Mouse (Mus musculus): ENCODE data around the gene Hoxa3. TPM values are rescaled to one million over a fixed set of nuclear protein-coding genes. Genes with fewer than 3 reads are reported as not detected.
A peak's percentile ranks its signal among the peaks of the same experiment; 100 is the strongest.

Gene Hoxa3
- polyA plus RNA-seq, 1 experiment from 2014 or later: 2.2 TPM

DNA sequence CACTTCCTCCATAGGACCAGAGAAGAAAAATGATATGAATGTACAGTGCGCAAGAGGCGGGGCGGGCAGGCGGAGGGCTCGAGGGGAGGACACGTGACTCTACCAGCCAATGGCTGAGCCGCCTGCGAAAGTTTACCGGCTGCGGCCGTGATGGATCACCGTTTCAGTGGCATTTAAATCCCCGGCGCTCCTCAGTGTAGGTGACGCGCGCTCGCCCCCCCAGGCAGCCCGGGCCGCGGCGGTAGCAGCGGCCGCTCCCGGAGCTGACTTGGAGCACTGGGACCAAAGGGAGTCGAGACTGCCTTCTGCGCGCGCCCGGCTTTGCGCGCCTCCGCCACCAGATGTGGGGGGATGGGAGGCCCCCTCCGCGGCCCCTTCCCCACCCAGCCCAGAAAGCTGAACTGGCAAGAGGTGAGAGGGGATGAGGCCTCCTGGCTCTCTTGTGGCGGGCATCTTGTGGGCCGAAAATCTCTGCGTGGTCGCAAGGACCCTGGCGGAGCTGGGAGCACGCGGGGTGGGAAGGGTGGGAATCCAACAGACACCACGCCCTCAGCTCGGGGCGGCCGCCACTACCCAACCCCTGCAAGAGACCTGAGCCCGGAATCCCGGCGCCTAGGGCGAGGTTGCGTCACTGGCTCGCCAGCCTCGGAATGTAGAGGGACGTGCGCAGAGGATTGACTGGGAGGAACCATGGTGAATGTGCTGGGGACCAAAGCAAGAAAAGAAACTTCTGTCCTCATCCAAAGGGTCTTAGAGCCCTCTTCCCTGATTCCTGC lies 54.7 kb downstream of the Hoxa3 start, which contains the start of gene Hoxa1:
Hoxa1 (minus strand) TSS at position 42 of the 776 bp plus-strand sequence.
- Histone ChIP-seq H3K4me1 (ENCODE audit: control insufficient read depth, insufficient read depth, low read length) (peaks cover 5% of the 10 kb centered on the region; the same call in 1 of the 2 replicates), H3K27me3 (ENCODE audit: control insufficient read depth, insufficient read depth, low read length) (peaks cover 93% of the 10 kb centered on the region), H3K9me3 (replicated peaks; ENCODE audit: control insufficient read depth, low read length) (no peaks in the 10 kb centered on the region), H3K4me2 (peak within 1 kb of the TSS; percentile 76), H3K9ac (ENCODE audit: low read depth, low read length) (peak within 1 kb of the TSS; percentile 47), H3K36me3 (ENCODE audit: control insufficient read depth, insufficient read depth, low read length) (no peaks in the 10 kb centered on the region), H3K27ac (ENCODE audit: low read depth, low read length) (peak within 1 kb of the TSS; percentile 68), H3K4me3 (ENCODE audit: low read depth, low read length) (peak within 1 kb of the TSS; percentile 52)
- peak; percentile 80 for ATAC-seq (replicated peaks; ENCODE audit: insufficient number of reproducible peaks, low FRiP score, low TSS enrichment)
- under 1% methylated on average over 55 of the region's 55 CpGs for WGBS (ENCODE audit: insufficient replicate concordance)

DNA sequence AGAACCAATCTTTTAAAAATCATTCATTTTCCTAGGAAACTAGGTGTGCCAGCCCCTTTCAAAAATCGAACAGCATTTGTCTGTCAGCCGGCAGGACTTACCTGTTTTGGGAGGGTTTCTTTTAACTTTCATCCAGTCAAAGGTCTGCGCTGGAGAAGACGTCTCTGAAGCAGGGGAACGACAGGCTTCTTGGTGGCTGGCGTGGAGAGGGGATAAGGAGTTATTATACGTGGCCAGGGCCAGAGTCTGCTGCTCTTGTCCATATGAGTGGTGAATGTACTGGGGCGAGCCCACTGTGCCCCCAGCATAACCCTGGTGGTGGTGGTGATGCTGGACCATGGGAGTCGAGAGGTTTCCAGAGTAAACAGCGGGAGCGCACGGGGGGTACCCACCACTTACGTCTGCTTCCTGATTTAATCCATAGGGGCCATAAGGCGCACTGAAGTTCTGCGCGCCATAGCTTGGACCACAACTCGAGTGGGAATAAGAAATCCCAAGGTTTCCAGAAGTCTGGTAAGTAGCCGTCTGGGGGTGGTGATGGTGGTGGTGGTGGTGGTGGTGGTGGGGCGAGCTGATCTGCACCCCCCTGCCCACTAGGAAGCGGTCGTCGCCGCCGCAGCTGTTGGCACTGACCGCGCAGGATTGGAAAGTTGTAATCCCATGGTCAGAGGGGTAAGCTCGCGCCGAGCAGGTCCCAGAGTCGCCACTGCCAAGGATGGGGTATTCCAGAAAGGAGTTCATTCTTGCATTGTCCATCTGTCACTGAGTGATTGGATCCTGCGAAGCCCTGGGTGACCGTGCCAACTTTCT lies 55.5 kb downstream of the Hoxa3 start:
- peaks cover 93% of the 10 kb centered on the region for H3K27me3 ChIP-seq (ENCODE audit: control insufficient read depth, insufficient read depth, low read length)
- no peak for ATAC-seq (replicated peaks; ENCODE audit: insufficient number of reproducible peaks, low FRiP score, low TSS enrichment)
- H3K36me3 ChIP-seq (ENCODE audit: control insufficient read depth, insufficient read depth, low read length): no peaks in the 10 kb centered on the region
- peak overlapping the region; percentile 76 for H3K4me2 ChIP-seq
- WGBS (ENCODE audit: insufficient replicate concordance): 1% methylated on average over 32 of the region's 32 CpGs
- H3K4me3 ChIP-seq (ENCODE audit: low read depth, low read length): peak overlapping the region; percentile 52
- 0 out of 2 replicates have a peak overlapping the region, but pooled peaks have one; percentile 18 for H3K9ac ChIP-seq (ENCODE audit: low read depth, low read length)
- H3K4me1 ChIP-seq (ENCODE audit: control insufficient read depth, insufficient read depth, low read length): peaks cover 5% of the 10 kb centered on the region; the same call in 1 of the 2 replicates
- no peak overlapping the region for H3K27ac ChIP-seq (ENCODE audit: low read depth, low read length)
- no peaks in the 10 kb centered on the region for H3K9me3 ChIP-seq (replicated peaks; ENCODE audit: control insufficient read depth, low read length)

DNA sequence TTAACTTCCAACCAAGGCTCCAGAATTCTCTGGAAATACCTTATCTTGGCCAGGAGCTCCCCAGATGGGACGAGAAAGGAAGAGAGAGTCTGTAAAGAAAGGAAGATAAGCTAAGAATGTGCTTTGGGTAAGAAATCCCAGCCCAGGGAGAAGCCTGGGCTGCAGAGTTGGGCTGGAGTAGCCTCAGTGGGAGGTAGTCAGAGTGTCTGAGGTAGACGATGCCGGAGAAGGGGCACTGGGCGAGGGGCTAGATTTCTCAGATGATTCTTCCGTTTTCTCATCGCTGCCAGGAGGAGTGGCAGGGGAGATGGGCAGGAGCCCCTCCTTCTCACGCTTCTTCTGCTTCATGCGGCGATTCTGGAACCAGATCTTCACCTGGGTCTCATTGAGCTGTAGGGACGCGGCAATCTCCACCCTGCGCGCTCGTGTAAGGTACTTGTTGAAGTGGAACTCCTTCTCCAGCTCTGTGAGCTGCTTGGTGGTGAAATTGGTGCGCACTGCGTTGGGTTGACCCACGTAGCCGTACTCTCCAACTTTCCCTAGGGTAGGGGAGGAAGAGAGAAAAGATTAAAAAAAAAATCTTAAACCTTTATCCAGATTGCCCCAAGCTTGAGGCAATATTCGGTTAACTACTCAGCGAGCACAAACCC lies 56.5 kb downstream of the Hoxa3 start:
- no peak overlapping the region for H3K27ac ChIP-seq (ENCODE audit: low read depth, low read length)
- no peaks in the 10 kb centered on the region for H3K9me3 ChIP-seq (replicated peaks; ENCODE audit: control insufficient read depth, low read length)
- no peak for ATAC-seq (replicated peaks; ENCODE audit: insufficient number of reproducible peaks, low FRiP score, low TSS enrichment)
- peaks cover 5% of the 10 kb centered on the region; the same call in 1 of the 2 replicates for H3K4me1 ChIP-seq (ENCODE audit: control insufficient read depth, insufficient read depth, low read length)
- H3K4me2 ChIP-seq: peak overlapping the region; percentile 76
- peak overlapping the region; percentile 52 for H3K4me3 ChIP-seq (ENCODE audit: low read depth, low read length)
- H3K27me3 ChIP-seq (ENCODE audit: control insufficient read depth, insufficient read depth, low read length): peaks cover 94% of the 10 kb centered on the region
- no peaks in the 10 kb centered on the region for H3K36me3 ChIP-seq (ENCODE audit: control insufficient read depth, insufficient read depth, low read length)
- 1% methylated on average over 20 of the region's 20 CpGs for WGBS (ENCODE audit: insufficient replicate concordance)
- no peak overlapping the region for H3K9ac ChIP-seq (ENCODE audit: low read depth, low read length)

DNA sequence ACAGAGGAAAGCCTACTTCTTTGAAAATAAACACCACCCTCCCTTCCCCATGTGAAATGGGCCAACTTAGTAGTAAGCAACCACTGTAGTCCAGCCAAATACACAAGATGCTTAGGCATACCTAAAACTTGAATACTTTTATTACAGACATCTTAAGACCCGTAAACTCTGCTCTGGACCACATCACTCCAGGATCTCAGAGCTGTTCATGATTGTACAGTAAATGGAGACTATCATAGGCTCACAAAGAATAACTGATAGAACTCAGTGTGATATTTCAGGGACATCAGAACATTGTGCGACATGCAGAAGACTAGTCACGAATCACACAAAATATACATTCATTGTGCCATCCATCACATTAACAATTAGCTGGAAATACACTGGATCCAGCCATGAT lies 57.7 kb downstream of the Hoxa3 start:
- Histone ChIP-seq H3K27ac (ENCODE audit: low read depth, low read length) (no peak overlapping the region), H3K4me2 (no peak overlapping the region), H3K9ac (ENCODE audit: low read depth, low read length) (no peak overlapping the region), H3K36me3 (ENCODE audit: control insufficient read depth, insufficient read depth, low read length) (no peaks in the 10 kb centered on the region), H3K4me3 (ENCODE audit: low read depth, low read length) (no peak overlapping the region), H3K9me3 (replicated peaks; ENCODE audit: control insufficient read depth, low read length) (no peaks in the 10 kb centered on the region), H3K27me3 (ENCODE audit: control insufficient read depth, insufficient read depth, low read length) (peaks cover 94% of the 10 kb centered on the region), H3K4me1 (ENCODE audit: control insufficient read depth, insufficient read depth, low read length) (peaks cover 5% of the 10 kb centered on the region; the same call in 1 of the 2 replicates)
- no peak for ATAC-seq (replicated peaks; ENCODE audit: insufficient number of reproducible peaks, low FRiP score, low TSS enrichment)
- 61% methylated on average over 3 of the region's 3 CpGs for WGBS (ENCODE audit: insufficient replicate concordance)

DNA sequence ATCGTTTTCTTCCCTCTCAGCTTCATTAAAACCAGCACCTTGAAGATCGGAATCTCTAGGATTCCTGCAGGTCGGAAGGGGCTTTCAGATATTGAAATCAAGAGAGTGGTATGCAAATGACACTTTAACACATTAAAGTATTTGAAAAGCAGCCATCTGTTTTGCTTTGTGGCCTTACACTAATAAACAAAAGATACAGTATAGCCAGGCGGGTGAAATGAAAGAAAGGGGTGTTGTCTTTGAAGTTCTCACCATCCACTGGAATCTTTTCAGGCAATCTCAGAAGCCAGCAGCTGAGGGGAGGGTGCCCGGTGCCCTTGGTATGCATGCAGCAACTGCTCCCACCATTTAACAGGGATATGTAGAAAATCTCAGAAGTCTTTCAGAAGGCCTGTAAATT lies 59.1 kb downstream of the Hoxa3 start:
- H3K4me1 ChIP-seq (ENCODE audit: control insufficient read depth, insufficient read depth, low read length): peaks cover 1% of the 10 kb centered on the region; the same call in 1 of the 2 replicates
- no peak overlapping the region for H3K9ac ChIP-seq (ENCODE audit: low read depth, low read length)
- 22% methylated on average over 5 of the region's 5 CpGs for WGBS (ENCODE audit: insufficient replicate concordance)
- H3K27me3 ChIP-seq (ENCODE audit: control insufficient read depth, insufficient read depth, low read length): peaks cover 92% of the 10 kb centered on the region
- no peaks in the 10 kb centered on the region for H3K9me3 ChIP-seq (replicated peaks; ENCODE audit: control insufficient read depth, low read length)
- H3K27ac ChIP-seq (ENCODE audit: low read depth, low read length): no peak overlapping the region
- H3K4me2 ChIP-seq: no peak overlapping the region
- no peak for ATAC-seq (replicated peaks; ENCODE audit: insufficient number of reproducible peaks, low FRiP score, low TSS enrichment)
- no peak overlapping the region for H3K4me3 ChIP-seq (ENCODE audit: low read depth, low read length)
- H3K36me3 ChIP-seq (ENCODE audit: control insufficient read depth, insufficient read depth, low read length): no peaks in the 10 kb centered on the region

DNA sequence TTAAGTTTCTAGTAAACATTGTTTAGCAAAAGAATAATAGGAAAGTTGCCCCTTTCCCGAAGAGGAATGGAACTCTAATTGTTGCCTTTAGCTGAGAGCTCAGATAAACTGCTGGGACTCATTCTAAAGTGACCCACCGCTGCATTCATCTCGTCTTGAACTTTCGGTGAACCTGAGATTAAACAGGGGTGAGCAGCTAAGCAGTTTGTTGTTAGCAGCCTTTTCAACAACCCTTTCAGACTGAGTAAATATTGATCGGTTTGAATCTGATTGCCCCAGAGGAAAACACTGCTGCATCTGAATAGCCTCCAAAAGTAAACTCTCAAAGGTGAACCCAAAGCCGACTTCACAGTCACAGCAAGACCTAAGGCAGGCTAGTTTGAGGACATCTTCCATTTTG lies 59.9 kb downstream of the Hoxa3 start:
- Histone ChIP-seq H3K4me2 (no peak overlapping the region), H3K9ac (ENCODE audit: low read depth, low read length) (no peak overlapping the region), H3K27ac (ENCODE audit: low read depth, low read length) (no peak overlapping the region), H3K9me3 (replicated peaks; ENCODE audit: control insufficient read depth, low read length) (no peaks in the 10 kb centered on the region), H3K4me1 (ENCODE audit: control insufficient read depth, insufficient read depth, low read length) (no peaks in the 10 kb centered on the region), H3K36me3 (ENCODE audit: control insufficient read depth, insufficient read depth, low read length) (no peaks in the 10 kb centered on the region), H3K4me3 (ENCODE audit: low read depth, low read length) (no peak overlapping the region), H3K27me3 (ENCODE audit: control insufficient read depth, insufficient read depth, low read length) (peaks cover 84% of the 10 kb centered on the region)
- no peak for ATAC-seq (replicated peaks; ENCODE audit: insufficient number of reproducible peaks, low FRiP score, low TSS enrichment)
- 3% methylated on average over 6 of the region's 6 CpGs for WGBS (ENCODE audit: insufficient replicate concordance)

DNA sequence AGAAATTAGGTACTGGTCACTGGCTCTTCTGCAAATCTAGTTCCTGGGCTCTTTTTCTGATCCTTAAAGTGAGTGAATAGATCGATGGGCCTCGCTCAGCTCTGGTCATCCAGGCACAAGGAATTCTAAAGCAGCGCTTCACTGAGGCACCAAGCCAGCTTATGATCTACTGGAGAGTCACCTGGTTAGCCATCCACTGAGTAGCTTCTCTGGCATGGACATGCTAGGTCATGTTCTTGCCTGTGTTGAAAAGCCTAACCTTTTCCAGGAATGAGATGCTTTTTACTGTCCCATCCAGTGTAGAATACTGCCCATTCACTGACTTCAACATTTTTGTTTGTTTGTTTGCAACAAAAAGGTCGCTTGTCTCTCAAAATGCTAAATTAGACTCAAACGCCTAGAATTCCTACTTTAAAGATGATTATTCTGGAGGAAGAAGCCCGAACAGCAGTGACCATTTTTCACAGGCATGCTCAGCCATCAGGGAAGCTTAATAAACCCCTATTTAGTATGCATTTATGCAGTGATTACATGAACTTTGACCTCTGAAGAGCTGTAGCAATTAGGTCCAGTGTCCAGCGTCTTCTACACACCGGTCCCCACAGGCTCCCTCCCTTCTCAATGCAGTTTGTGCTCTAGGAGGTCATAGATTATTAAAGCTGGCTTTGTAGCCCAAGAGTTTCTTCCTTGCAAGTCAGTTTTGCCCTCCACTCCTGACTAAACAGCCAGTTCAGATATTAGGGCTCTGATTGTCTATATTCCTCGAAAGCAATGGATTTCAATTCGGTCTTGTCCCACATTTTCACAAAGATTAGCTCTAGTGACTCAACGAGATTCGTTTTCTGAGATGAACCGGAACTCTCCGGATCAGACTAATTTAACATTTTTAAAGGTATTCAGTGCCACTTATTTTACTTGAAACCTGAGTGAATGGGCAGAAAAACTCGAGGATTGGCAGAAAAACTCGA lies 60.6 kb downstream of the Hoxa3 start:
- ATAC-seq (replicated peaks; ENCODE audit: insufficient number of reproducible peaks, low FRiP score, low TSS enrichment): no peak
- 14% methylated on average over 16 of the region's 16 CpGs for WGBS (ENCODE audit: insufficient replicate concordance)
- H3K27me3 ChIP-seq (ENCODE audit: control insufficient read depth, insufficient read depth, low read length): peaks cover 83% of the 10 kb centered on the region

More for the DNA sequence above, 60.6 kb downstream of the Hoxa3 start:
- H3K9ac ChIP-seq (ENCODE audit: low read depth, low read length): no peak overlapping the region
- H3K4me3 ChIP-seq (ENCODE audit: low read depth, low read length): no peak overlapping the region
- H3K4me1 ChIP-seq (ENCODE audit: control insufficient read depth, insufficient read depth, low read length): no peaks in the 10 kb centered on the region
- no peak overlapping the region for H3K27ac ChIP-seq (ENCODE audit: low read depth, low read length)
- H3K36me3 ChIP-seq (ENCODE audit: control insufficient read depth, insufficient read depth, low read length): no peaks in the 10 kb centered on the region
- no peak overlapping the region for H3K4me2 ChIP-seq
- H3K9me3 ChIP-seq (replicated peaks; ENCODE audit: control insufficient read depth, low read length): no peaks in the 10 kb centered on the region
